Mouse (Mus musculus): ENCODE data around the gene Vgll4.

- TF ChIP-seq CTCF (IDR thresholded peaks at IDR 0.05; ENCODE audit: borderline replicate concordance, extremely low read depth, insufficient read depth, insufficient read length) (no peak), POLR2A (IDR thresholded peaks at IDR 0.05; ENCODE audit: borderline replicate concordance, extremely low read depth, insufficient read depth, insufficient read length, poor library complexity, severe bottlenecking) (no peak)
Measured at GRCm38 (mm10) chr6:114833791-114834346, 135.9 kb downstream of the Vgll4 start.
